Mouse (Mus musculus) left cerebral cortex, postnatal 14 days (tissue): ENCODE data around the gene Pim3. TPM values are rescaled to one million over a fixed set of nuclear protein-coding genes. Genes with fewer than 3 reads are reported as not detected.

ENCODE experiments used
- DNase-seq, 2 experiments: peaks; one replicate each; pipeline ENCODE4 v3.0.0; 2021 to 2022; ENCODE audit warnings: low spot score in 2 of 2, mixed read lengths in 1 of 2
- intact Hi-C: fragments of 180-260 bp; cut with DNase I; formaldehyde crosslinking; loops from one replicate; pipeline ENCODE4 v1.15.1; 2025
- total RNA-seq, 2 experiments: library from RNA; stranded (reverse); gene quantifications; 2 replicates each; pipeline ENCODE4 v1.2.3; 2021

Gene Pim3
- total RNA-seq, 2 experiments from 2014 or later = 37.3 to 40.4 TPM

- DNase-seq = no peak
- intact Hi-C loops = no loop called here
Observed at GRCm38 (mm10) chr15:88868024-88868742, 6.2 kb downstream of the Pim3 start.

DNA sequence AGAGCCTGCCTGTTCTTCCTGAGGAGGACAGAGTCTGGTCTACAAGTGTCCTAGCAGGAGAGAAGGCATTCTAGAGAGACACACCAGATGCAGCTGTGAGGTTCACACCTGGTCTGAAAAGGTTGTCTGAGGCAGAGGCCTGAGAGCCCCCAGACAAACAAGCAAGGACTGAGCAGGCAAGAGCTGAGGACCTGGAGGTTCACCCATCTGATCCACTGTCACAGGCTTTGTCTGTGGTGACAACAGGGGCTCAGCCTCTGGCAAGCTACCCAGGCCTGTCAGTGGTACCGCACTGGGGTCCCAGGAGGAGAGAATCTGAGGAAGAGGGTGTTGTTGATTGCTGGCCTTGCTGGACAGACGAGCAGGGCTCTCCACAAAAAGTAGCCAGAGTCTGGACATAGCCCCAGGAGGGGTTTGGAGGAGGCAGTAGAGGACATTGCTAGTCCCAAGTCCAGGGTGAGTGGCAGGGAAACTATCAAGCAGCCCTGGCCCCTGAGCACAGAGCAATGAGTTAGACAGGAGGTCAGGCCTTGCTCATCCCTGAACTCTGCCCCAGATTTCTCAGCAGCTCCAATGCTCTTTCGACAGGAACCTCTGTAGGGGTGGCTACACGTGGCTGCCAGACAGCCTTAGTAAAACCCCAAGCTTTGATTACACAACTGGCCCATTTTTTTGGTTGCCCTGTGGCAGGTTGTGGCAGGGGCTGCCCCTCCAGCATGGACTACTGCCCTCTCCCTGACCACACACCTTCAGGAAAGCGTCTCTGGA lies 8.6 kb downstream of the Pim3 start:
- intact Hi-C loops = no loop called here
- DNase-seq = no peak

GRCm38 (mm10) chr15:88874061-88874460 lies 12.1 kb downstream of the Pim3 start:
- intact Hi-C loops = no loop called here
- no peak for DNase-seq

GRCm38 (mm10) chr15:88874477-88874876 lies 12.5 kb downstream of the Pim3 start:
- no peak for DNase-seq
- intact Hi-C loops = no loop called here

DNA sequence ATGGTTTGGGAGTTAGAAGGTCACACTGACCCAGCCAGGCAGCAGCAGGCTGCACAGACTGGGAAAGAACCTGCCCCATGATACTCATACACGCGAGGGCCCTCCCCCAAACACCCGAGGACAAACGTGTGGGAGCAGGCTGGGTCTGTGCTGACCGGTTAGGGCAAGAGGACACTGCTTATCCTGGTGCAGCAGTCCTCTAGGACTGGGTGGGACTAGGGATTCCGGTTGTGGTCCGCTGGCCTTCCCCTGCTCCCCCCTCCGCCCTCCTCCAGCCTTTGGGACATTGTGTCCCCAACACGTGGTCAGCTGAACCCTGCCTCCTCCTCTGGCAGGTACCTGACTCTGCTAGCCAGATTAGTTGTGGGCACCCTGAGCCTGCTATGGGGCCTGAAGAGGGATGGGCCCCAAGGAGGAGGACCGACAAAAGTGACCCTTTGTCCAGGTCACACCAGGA lies 13.7 kb downstream of the Pim3 start:
- intact Hi-C loops = loop anchor here (1.0 kb wide), 1 partner anchor 47 kb away; no protein-coding TSS in a partner anchor
- DNase-seq = no peak

GRCm38 (mm10) chr15:88876155-88877020 lies 14.4 kb downstream of the Pim3 start:
- DNase-seq = peak in 1 of 2 experiments; percentile 77
- intact Hi-C loops = loop anchor here (1.0 kb wide), 1 partner anchor 48 kb away; no protein-coding TSS in a partner anchor

DNA sequence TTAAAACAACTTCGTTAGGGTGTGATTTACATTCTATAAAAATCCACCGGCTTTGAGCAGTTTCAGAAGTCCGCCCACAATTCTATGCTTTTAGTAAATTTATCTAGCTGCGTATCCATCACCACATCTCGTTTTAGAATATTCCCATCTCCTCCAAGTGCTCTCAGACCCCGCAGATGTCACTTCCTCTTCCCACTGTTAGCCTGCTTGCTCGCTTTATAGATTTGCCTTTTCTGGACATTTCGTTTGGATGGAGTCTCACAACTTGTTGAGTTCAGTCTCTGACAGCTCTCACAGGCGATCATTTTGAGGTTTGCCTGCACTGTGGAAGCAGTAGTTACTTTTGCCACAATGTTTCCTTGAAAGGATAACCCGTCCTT lies 15.0 kb downstream of the Pim3 start:
- intact Hi-C loops = no loop called here
- DNase-seq = peak in 1 of 2 experiments; percentile 27

GRCm38 (mm10) chr15:88881253-88882044 lies 19.5 kb downstream of the Pim3 start:
- intact Hi-C loops = no loop called here

GRCm38 (mm10) chr15:88882851-88883250 lies 20.9 kb downstream of the Pim3 start:
- intact Hi-C loops = no loop called here
- no peak for DNase-seq

More at GRCm38 (mm10) chr15:88881253-88882044, 19.5 kb downstream of the Pim3 start:
- DNase-seq = no peak

DNA sequence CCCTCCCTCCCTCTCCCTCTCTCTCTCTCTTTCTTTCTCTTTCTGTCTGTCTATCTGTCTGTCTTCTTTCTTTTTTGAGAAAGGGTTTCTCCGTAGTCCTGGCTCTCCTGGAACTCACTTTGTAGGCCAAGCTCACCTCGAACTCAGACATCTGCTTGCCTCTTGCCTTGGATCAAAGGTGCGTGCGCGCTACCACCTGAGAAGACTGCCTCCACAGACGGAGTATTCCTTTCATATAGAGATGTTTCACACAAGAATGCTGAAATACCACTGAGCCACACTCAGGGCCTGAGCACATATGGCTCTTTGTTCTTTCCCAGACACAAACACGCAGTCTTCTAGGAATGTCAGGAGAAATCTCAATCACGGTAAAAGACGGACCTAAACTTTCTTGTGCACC lies 21.4 kb downstream of the Pim3 start:
- intact Hi-C loops = no loop called here
- no peak for DNase-seq

- intact Hi-C loops = no loop called here
- no peak for DNase-seq
Observed at GRCm38 (mm10) chr15:88885376-88885775, 23.4 kb downstream of the Pim3 start.

DNA sequence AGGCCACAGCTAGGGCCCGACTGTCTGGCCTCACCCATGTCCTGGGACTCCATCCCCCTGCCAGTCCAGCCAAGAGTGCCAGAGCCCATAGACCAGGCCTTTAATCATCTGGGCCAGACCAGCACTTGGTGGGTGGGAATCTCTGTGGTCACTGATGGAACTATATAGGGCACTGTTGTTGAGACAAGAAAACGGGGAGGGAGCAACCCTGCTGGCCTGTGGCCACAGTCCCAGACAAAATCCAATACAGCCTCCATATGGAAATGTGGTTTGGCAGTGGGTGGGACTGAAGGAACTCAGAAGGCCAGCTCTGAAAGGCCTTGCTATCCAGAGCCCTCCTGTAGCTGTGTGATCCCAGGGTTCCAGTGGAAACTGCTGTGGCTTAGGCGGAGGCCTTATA lies 27.0 kb downstream of the Pim3 start:
- no peak for DNase-seq
- intact Hi-C loops = no loop called here

GRCm38 (mm10) chr15:88889994-88890393 lies 28.0 kb downstream of the Pim3 start:
- intact Hi-C loops = no loop called here
- DNase-seq = no peak

DNA sequence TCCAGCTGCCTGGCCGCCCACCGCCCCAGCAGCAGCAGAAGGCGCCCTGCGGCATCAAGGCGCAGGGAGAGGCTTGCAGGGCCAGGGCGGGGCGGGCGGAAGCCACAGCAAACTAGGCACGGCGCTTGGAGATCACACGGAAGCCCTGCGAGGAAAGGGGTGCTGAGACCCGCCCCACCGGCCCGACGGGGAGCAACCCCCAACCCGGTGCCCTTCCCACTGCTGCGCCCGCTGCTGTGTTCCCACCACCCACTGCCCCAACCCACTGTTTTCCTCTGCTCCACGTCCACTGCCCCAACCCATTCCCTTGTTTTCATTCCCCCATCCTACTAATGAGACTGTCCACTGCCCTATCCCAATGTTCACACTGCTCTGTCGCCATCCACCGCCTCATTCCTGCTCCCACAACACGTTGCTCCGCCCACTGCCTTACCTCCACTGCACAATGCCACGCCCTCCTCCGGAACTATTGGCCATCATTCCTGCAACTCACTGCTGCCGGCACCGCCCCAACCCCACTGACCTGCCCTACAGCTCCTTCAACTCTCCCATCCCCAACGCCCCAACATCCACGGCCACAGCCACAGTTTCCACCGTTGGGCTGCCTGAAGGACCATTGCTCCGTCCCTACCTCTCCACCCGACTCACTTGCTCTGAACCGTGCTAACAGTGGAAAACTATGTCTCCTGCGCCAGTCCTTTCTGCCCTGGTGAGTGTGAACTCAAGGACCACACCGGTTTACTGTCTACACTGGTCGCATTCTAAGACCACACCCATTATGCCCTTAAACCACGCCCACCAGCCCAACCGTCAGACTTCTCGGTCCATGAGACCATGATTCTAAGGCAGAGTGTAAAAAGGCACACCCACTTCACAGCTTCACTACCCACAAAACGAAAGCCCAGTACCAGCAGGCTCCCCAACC lies 29.0 kb downstream of the Pim3 start:
- peak; percentile 64 to 75 for DNase-seq
- intact Hi-C loops = no loop called here

DNA sequence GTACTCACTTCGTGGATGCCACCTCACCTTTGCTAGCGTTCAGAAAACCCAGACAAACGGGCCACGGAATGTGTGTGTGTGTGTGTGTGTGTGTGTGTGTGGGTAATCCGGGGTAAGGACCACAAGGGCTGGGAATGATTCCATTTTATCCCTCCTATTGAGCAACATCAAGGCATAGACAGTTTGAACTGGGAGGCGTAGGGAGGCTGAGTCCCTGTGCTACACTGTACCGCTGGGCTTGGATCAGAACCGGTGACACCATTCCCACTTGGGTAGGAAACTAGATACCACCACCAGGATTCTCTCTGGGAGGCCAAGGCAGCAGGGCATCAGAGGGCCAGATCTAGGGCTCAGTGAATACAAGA lies 29.7 kb downstream of the Pim3 start:
- intact Hi-C loops = no loop called here
- DNase-seq = no peak

DNA sequence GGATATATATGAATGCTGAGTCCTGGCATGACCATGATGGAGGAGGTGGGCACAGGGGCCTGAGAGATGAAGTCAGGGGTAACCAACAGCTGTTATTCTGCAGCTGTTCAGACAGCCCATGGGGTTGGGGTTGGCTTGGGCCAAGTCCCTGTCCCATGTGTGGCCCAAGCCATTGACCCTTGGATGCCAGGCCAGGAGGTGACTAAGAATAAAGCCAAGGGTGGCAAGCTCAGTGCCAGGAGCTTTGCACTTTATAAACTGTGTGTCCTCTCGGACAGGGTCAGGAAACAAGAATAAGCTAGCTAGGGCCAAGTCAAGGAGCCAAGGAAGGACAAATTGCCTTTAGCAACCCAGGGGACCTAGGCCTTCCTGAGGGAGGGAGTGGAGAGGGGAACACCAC lies 30.3 kb downstream of the Pim3 start:
- DNase-seq = no peak
- intact Hi-C loops = no loop called here

GRCm38 (mm10) chr15:88892876-88893275 lies 30.9 kb downstream of the Pim3 start:
- DNase-seq = no peak

GRCm38 (mm10) chr15:88895119-88895518 lies 33.1 kb downstream of the Pim3 start:
- DNase-seq = no peak
- intact Hi-C loops = no loop called here

More at GRCm38 (mm10) chr15:88892876-88893275, 30.9 kb downstream of the Pim3 start:
- intact Hi-C loops = no loop called here
